In the genomic region with DNA sequence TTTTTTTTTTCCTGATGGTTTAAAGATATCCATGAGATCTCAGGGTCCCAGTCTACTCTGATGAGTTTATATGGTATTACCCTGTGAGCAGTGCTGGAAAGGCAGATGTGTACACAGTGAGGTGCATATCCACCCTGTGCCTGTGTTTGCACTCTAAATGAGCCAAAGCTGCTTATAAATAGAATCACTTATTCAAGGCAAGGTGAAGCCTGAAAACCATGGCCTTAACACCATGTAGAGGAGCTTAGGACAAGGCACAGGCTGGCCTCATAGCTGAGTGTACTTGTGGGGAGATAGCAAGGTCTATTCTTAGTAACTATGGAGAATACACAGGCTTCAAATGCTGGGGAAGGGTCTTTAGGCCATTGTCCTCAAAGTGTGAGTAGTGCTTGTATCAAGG, we compare ENCODE assay signal across 29 mouse cellular contexts. TPM values are rescaled to one million over a fixed set of nuclear protein-coding genes. Genes with fewer than 3 reads are reported as not detected.
"Had no signal": no experiment of that assay in that cellular context is flagged by ENCODE, and none has a peak within 500 bp of the region (broad histone marks: within the 10 kb centered on the region; RNA-seq: fewer than 3 reads in every experiment).

No protein-coding gene starts in this region.

- H3K4me3 ChIP-seq: gastrocnemius, adult 2 months; heart, adult 2 months; heart, embryonic 12.5 days; hindbrain, embryonic 10.5 days; hindbrain, embryonic 12.5 days; intestine, embryonic 15.5 days; layer of hippocampus, adult 2 months; left cerebral cortex, adult 2 months; limb, embryonic 10.5 days; limb, embryonic 12.5 days; liver, embryonic 13.5 days; liver, embryonic 15.5 days had no signal

- H3K27me3 ChIP-seq: heart, embryonic 12.5 days; hindbrain, embryonic 12.5 days; intestine, embryonic 15.5 days; limb, embryonic 12.5 days; liver, embryonic 13.5 days; liver, embryonic 15.5 days had no signal

- H3K27ac ChIP-seq: gastrocnemius, adult 2 months; heart, adult 2 months; hindbrain, embryonic 10.5 days; hindbrain, embryonic 12.5 days; hindbrain, embryonic 14.5 days; intestine, embryonic 15.5 days; layer of hippocampus, adult 2 months; left cerebral cortex, adult 2 months; limb, embryonic 10.5 days; limb, embryonic 12.5 days; liver, embryonic 13.5 days; liver, embryonic 15.5 days had no signal

- H3K9me3 ChIP-seq: heart, embryonic 12.5 days; hindbrain, embryonic 10.5 days; hindbrain, embryonic 12.5 days; intestine, embryonic 15.5 days; limb, embryonic 10.5 days; limb, embryonic 12.5 days; liver, embryonic 13.5 days; liver, embryonic 15.5 days had no signal

- H3K9ac ChIP-seq: heart, embryonic 12.5 days; hindbrain, embryonic 12.5 days; hindbrain, embryonic 14.5 days; intestine, embryonic 15.5 days; limb, embryonic 12.5 days; liver, embryonic 13.5 days; liver, embryonic 15.5 days had no signal

- H3K36me3 ChIP-seq: heart, embryonic 12.5 days; hindbrain, embryonic 10.5 days; hindbrain, embryonic 12.5 days; intestine, embryonic 15.5 days; limb, embryonic 10.5 days; limb, embryonic 12.5 days; liver, embryonic 13.5 days; liver, embryonic 15.5 days had no signal

- DNase-seq: gastrocnemius, adult 2 months; gastrocnemius, postnatal 10 days; gastrocnemius, postnatal 25 days; heart, adult 2 months; heart, postnatal 10 days; heart, postnatal 4 days; kidney, adult 18-20 months; kidney, adult 8-10 months; kidney, postnatal 10 days; kidney, postnatal 25 days; kidney, postnatal 4 days; liver; liver, embryonic 13.5 days had no signal

- H3K4me2 ChIP-seq: heart, embryonic 12.5 days; hindbrain, embryonic 12.5 days; hindbrain, embryonic 14.5 days; intestine, embryonic 15.5 days; limb, embryonic 12.5 days; liver, embryonic 11.5 days; liver, embryonic 13.5 days; liver, embryonic 15.5 days had no signal

- H3K4me1 ChIP-seq: hindbrain, embryonic 10.5 days; hindbrain, embryonic 12.5 days; intestine, embryonic 15.5 days; limb, embryonic 10.5 days; limb, embryonic 12.5 days; liver, embryonic 13.5 days; liver, embryonic 15.5 days had no signal

- ATAC-seq: hindbrain, embryonic 16.5 days; inflammation-experienced regulatory T-cells, adult 6 months; intestine, embryonic 15.5 days; intestine, postnatal 0 days had no signal

RNA-seq across cellular contexts. Expression of a gene that starts 13.1 kb away (rescaled TPM):
- total RNA-seq: gastrocnemius, adult 2 months; gastrocnemius, postnatal 25 days; granulocyte monocyte progenitor cell, adult 5-6 weeks had no signal
- polyA plus RNA-seq: kidney, embryonic 16.5 days had no signal
